Mouse (Mus musculus) lung, adult 2 months (tissue): Measurements from ENCODE around the gene Rgp1.

Experiments
- CTCF ChIP-seq: fragments of 200-500 bp; IDR thresholded peaks from 2 replicates; pipeline ENCODE4 v1.5.1; 2011; ENCODE audit warnings: mild to moderate bottlenecking, low read length, control low read depth; ENCODE audit not compliant: insufficient read depth
- POLR2A ChIP-seq: fragments of 200-500 bp; IDR thresholded peaks from 2 replicates; pipeline ENCODE4 v1.6.1; 2011; ENCODE audit warnings: low read depth, mild to moderate bottlenecking, control low read depth, low read length, borderline replicate concordance; ENCODE audit errors: extremely low read depth

DNA sequence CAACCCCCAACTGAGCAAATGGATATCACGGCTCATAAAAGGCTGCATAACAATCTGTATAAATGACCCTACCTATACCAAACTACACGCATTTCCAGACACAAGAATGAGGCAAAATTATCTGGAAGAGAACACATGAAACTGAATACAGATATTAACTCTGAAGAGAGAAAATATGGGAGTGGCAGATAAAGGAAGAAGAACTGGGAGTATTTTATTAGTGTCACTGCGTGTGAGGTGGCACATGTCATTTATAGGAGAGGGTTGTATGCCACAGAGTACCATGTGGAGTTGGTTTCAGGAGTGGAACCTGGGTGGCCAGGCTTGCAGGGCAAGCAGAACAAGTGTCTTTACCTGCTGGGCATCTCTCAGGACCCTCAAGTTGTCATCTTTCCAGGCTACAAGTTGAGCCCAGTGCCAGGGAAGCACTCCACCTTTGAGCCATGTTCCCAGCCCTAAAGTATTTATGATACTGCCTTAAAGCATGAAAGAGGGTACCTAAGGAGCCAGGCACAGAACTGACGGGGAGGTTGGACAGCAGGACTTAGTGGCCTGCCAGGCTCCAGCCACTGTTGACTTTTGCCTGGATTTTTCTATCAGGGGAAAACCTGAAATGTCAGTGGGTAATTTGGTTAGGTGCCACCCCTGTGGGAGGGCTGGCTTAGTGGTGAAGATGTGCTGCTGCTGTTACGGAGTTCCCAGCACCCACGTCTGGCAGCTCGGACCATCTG, 20.3 kb downstream of the Rgp1 start:
- no peak for TF ChIP-seq CTCF
- no peak for TF ChIP-seq POLR2A
